ENCODE assay signal across 18 mouse cellular contexts in genomic region chr3:86107637-86108539, GRCm38 (mm10). TPM values are rescaled to one million over a fixed set of nuclear protein-coding genes. Genes with fewer than 3 reads are reported as not detected.
DNase-seq lines count a peak whose midpoint lies in the region; ATAC-seq lines count a peak whose summit lies in the region.
"Had no signal": no experiment of that assay in that cellular context is flagged by ENCODE, and none has a peak within 500 bp of the region (broad histone marks: within the 10 kb centered on the region; RNA-seq: fewer than 3 reads in every experiment).

No protein-coding gene starts in this region.

- H3K27me3 ChIP-seq in heart, embryonic 11.5 days (ENCODE audit: control insufficient read depth, insufficient read depth, low read length) = no peaks in the 10 kb centered on the region
- no peaks in the 10 kb centered on the region for H3K27me3 ChIP-seq in intestine, embryonic 15.5 days (replicated peaks)
- no peaks in the 10 kb centered on the region for H3K27me3 ChIP-seq in liver, embryonic 11.5 days (replicated peaks; ENCODE audit: control insufficient read depth, insufficient read depth, low read length)
- no peaks in the 10 kb centered on the region for H3K27me3 ChIP-seq in midbrain, embryonic 13.5 days
- H3K27me3 ChIP-seq: limb, embryonic 13.5 days had no signal

- 78% methylated on average over 8 of the region's 8 CpGs for WGBS in heart, embryonic 11.5 days (ENCODE audit: insufficient replicate concordance)
- 76% methylated on average over 8 of the region's 8 CpGs for WGBS in intestine, embryonic 15.5 days
- 84% methylated on average over 8 of the region's 8 CpGs for WGBS in liver, embryonic 11.5 days
- WGBS in midbrain, embryonic 13.5 days = 42% methylated on average over 8 of the region's 8 CpGs

- no peak overlapping the region for H3K4me2 ChIP-seq in heart, embryonic 11.5 days
- no peak overlapping the region for H3K4me2 ChIP-seq in intestine, embryonic 15.5 days (replicated peaks)
- no peak overlapping the region for H3K4me2 ChIP-seq in liver, embryonic 11.5 days
- H3K4me2 ChIP-seq in midbrain, embryonic 13.5 days (replicated peaks) = no peak overlapping the region
- H3K4me2 ChIP-seq: limb, embryonic 13.5 days had no signal

- intact Hi-C loops in heart, postnatal 14 days (cut with DNase I) = no loop called here

- H3K4me3 ChIP-seq in heart, embryonic 11.5 days (ENCODE audit: low read depth, low read length) = no peak overlapping the region
- no peak overlapping the region for H3K4me3 ChIP-seq in intestine, embryonic 15.5 days (replicated peaks)
- no peak overlapping the region for H3K4me3 ChIP-seq in liver, embryonic 11.5 days (ENCODE audit: low read depth, low read length)
- no peak overlapping the region for H3K4me3 ChIP-seq in midbrain, embryonic 13.5 days (replicated peaks)
- H3K4me3 ChIP-seq: limb, embryonic 13.5 days; myocyte had no signal

- peak overlapping the region; percentile 70 for H3K27ac ChIP-seq in heart, embryonic 11.5 days (ENCODE audit: low read depth, low read length)
- H3K27ac ChIP-seq in intestine, embryonic 15.5 days = no peak overlapping the region
- H3K27ac ChIP-seq in liver, embryonic 11.5 days (ENCODE audit: low read depth, low read length) = peak overlapping the region; percentile 81
- no peak overlapping the region for H3K27ac ChIP-seq in midbrain, embryonic 13.5 days
- H3K27ac ChIP-seq: limb, embryonic 13.5 days had no signal

- no peak overlapping the region for H3K9ac ChIP-seq in heart, embryonic 11.5 days (ENCODE audit: low read depth, low read length)
- H3K9ac ChIP-seq in intestine, embryonic 15.5 days = no peak overlapping the region
- H3K9ac ChIP-seq in liver, embryonic 11.5 days (ENCODE audit: low read depth, low read length) = no peak overlapping the region
- H3K9ac ChIP-seq in midbrain, embryonic 13.5 days (replicated peaks) = no peak overlapping the region
- H3K9ac ChIP-seq: limb, embryonic 13.5 days had no signal

- no peaks in the 10 kb centered on the region for H3K4me1 ChIP-seq in heart, embryonic 11.5 days (ENCODE audit: control insufficient read depth, insufficient read depth, low read length)
- 0 out of 2 replicates have a peak, but pooled peaks cover 3% of the 10 kb centered on the region for H3K4me1 ChIP-seq in intestine, embryonic 15.5 days (replicated peaks)
- H3K4me1 ChIP-seq in liver, embryonic 11.5 days (replicated peaks; ENCODE audit: control insufficient read depth, insufficient read depth, low read length) = peaks cover 13% of the 10 kb centered on the region
- peaks cover 13% of the 10 kb centered on the region for H3K4me1 ChIP-seq in midbrain, embryonic 13.5 days (replicated peaks)

- no peaks in the 10 kb centered on the region for H3K36me3 ChIP-seq in heart, embryonic 11.5 days (ENCODE audit: control insufficient read depth, insufficient read depth, low read length)
- H3K36me3 ChIP-seq in intestine, embryonic 15.5 days = no peaks in the 10 kb centered on the region
- no peaks in the 10 kb centered on the region for H3K36me3 ChIP-seq in liver, embryonic 11.5 days (ENCODE audit: control insufficient read depth, insufficient read depth, low read length)
- H3K36me3 ChIP-seq in midbrain, embryonic 13.5 days = no peaks in the 10 kb centered on the region

- no peaks in the 10 kb centered on the region for H3K9me3 ChIP-seq in heart, embryonic 11.5 days (replicated peaks; ENCODE audit: control insufficient read depth, low read length)
- no peaks in the 10 kb centered on the region for H3K9me3 ChIP-seq in intestine, embryonic 15.5 days
- no peaks in the 10 kb centered on the region for H3K9me3 ChIP-seq in liver, embryonic 11.5 days (ENCODE audit: control insufficient read depth, low read length)
- no peaks in the 10 kb centered on the region for H3K9me3 ChIP-seq in midbrain, embryonic 13.5 days
- H3K9me3 ChIP-seq: limb, embryonic 13.5 days had no signal

- no peak for ATAC-seq in heart, embryonic 11.5 days (replicated peaks; ENCODE audit: insufficient number of reproducible peaks, low FRiP score, low TSS enrichment)
- ATAC-seq in intestine, embryonic 15.5 days = peak; percentile 77
- ATAC-seq in liver, embryonic 11.5 days (replicated peaks; ENCODE audit: low FRiP score) = no peak
- ATAC-seq in midbrain, embryonic 13.5 days = peak; percentile 81
- ATAC-seq: hindbrain, embryonic 16.5 days had no signal

- DNase-seq in heart, postnatal 14 days = no peak
- DNase-seq in liver, embryonic 11.5 days (ENCODE audit: low spot score) = no peak
- no peak for DNase-seq in cerebellum, postnatal 4 days (ENCODE audit: low spot score in 2 of 2)
- DNase-seq in lung, postnatal 4 days = no peak
- DNase-seq in frontal cortex, postnatal 10 days (ENCODE audit: low spot score in 2 of 2) = no peak
- DNase-seq: cerebellum, adult 11-12 months; cerebellum, postnatal 36 days; heart, postnatal 36 days; kidney, adult 2 months; kidney, postnatal 4 days; right cerebral cortex, postnatal 4 days; thymus, postnatal 36 days had no signal

RNA-seq across cellular contexts. Expression of gene Rps3a1, which starts 34.6 kb away (rescaled TPM):
- 950 and 968 TPM in 2 replicates for polyA plus RNA-seq in heart, embryonic 11.5 days (2014; fragmentation: Nextera tagmentation; extraction: Ambion mirVana)
- 100 to 1,000 TPM; 441 to 496 TPM for total RNA-seq in heart, postnatal 14 days (2021)
- 1,281 and 1,419 TPM in 2 replicates for polyA plus RNA-seq in intestine, embryonic 15.5 days (2015; fragmentation: Nextera tagmentation; extraction: Ambion mirVana)
- polyA plus RNA-seq in liver, embryonic 11.5 days (2014; fragmentation: Nextera tagmentation; extraction: Ambion mirVana) = 1,618 and 1,639 TPM in 2 replicates
- polyA plus RNA-seq in midbrain, embryonic 13.5 days (2015; fragmentation: Nextera tagmentation; extraction: Ambion mirVana) = 722 and 731 TPM in 2 replicates

Comparison
In these comparisons a context has a peak if more than half of its experiments do, and no peak if none do; other contexts are left out.
1. ATAC-seq: peak in intestine, embryonic 15.5 days (single experiment) and midbrain, embryonic 13.5 days (single experiment); none in heart, embryonic 11.5 days (single experiment) and liver, embryonic 11.5 days (single experiment).
2. H3K27ac ChIP-seq: peak in heart, embryonic 11.5 days (single experiment) and liver, embryonic 11.5 days (single experiment); none in intestine, embryonic 15.5 days (single experiment) and midbrain, embryonic 13.5 days (single experiment).